Mouse (Mus musculus) thymus, adult 2 months (tissue): ENCODE measurements around the gene Car10. TPM values are rescaled to one million over a fixed set of nuclear protein-coding genes. Genes with fewer than 3 reads are reported as not detected.

Experiments used
- DNase-seq: peaks from one replicate; pipeline ENCODE4 v3.0.0; 2021
- H3K27ac ChIP-seq: fragments of 200-500 bp; 2 replicates; pipeline ENCODE4 v1.5.1; 2012; ENCODE audit warnings: low read length, control low read depth; ENCODE audit not compliant: control insufficient read depth, insufficient read depth
- H3K27me3 ChIP-seq: fragments of 200-500 bp; 2 replicates; pipeline ENCODE4 v1.6.1; 2012; ENCODE audit warnings: mild to moderate bottlenecking, low read length, moderate library complexity, mixed read lengths; ENCODE audit not compliant: control insufficient read depth, insufficient read depth
- H3K36me3 ChIP-seq: fragments of 200-500 bp; 2 replicates; pipeline ENCODE4 v1.6.1; 2012; ENCODE audit warnings: mild to moderate bottlenecking, low read length, moderate library complexity; ENCODE audit not compliant: control insufficient read depth, insufficient read depth
- H3K4me1 ChIP-seq: fragments of 200-500 bp; replicated peaks from 2 replicates; pipeline ENCODE4 v1.6.1; 2012; ENCODE audit warnings: low read length; ENCODE audit not compliant: control insufficient read depth, insufficient read depth
- H3K4me3 ChIP-seq: fragments of 200-500 bp; 2 replicates; pipeline ENCODE4 v1.5.1; 2012; ENCODE audit warnings: mild to moderate bottlenecking, low read length, control low read depth, moderate library complexity; ENCODE audit not compliant: control insufficient read depth, insufficient read depth
- CTCF ChIP-seq: fragments of 200-500 bp; IDR thresholded peaks from 2 replicates; pipeline ENCODE4 v1.5.1; 2012; ENCODE audit warnings: mild to moderate bottlenecking, control low read depth, low read length, moderate library complexity, borderline replicate concordance; ENCODE audit not compliant: control insufficient read depth, poor library complexity, insufficient read depth; ENCODE audit errors: extremely low read depth
- POLR2A ChIP-seq: fragments of 200-500 bp; IDR thresholded peaks from 2 replicates; pipeline ENCODE4 v1.6.1; 2012; ENCODE audit warnings: mild to moderate bottlenecking, low read length, control low read depth, moderate library complexity; ENCODE audit not compliant: control insufficient read depth, poor library complexity, insufficient read depth; ENCODE audit errors: extremely low read depth
- WGBS: fragments of 180-500 bp; shearing (Covaris S2); methylation state at CpG from one replicate; pipeline ENCODE4 v1.1.7; 2018; 5-methylcytosine and 5-hydroxymethylcytosine counted together
- polyA plus RNA-seq: library from polyadenylated mRNA; depleted of rRNA; stranded (reverse); fragments of >200 nt; gene quantifications from 2 replicates; pipeline ENCODE4 v1.2.3, GENCODE M21; 2012

Car10 gene
- polyA plus RNA-seq, 1 experiment = 0.03 TPM

DNA sequence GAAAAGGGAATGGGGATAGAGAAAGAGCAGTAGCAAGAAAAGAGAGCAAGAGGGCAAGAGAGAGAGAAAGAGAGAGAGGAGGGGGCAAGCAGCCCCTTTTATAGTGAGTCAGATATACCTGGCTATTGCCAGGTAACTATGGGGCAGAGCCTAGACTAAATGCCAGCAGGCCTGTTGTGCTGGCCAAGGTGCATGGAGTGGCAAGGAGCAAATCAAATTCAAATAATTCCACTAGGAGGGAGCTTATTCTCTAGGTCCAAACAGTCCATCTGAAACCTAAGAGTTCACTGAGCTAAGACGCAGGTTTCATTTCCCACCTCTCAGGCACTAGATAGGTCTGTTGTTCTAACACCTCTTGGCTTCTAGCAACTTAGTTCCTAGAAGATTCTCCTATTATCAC lies 544.5 kb downstream of the Car10 start:
- DNase-seq = no peak
- no peaks in the 10 kb centered on the region for H3K4me1 ChIP-seq
- H3K36me3 ChIP-seq = no peaks in the 10 kb centered on the region
- H3K27ac ChIP-seq = no peak overlapping the region
- no peaks in the 10 kb centered on the region for H3K27me3 ChIP-seq
- no peak overlapping the region for H3K4me3 ChIP-seq
- TF ChIP-seq CTCF (no peak), POLR2A (no peak)
- 95% methylated on average over 1 of the region's 1 CpGs for WGBS

DNA sequence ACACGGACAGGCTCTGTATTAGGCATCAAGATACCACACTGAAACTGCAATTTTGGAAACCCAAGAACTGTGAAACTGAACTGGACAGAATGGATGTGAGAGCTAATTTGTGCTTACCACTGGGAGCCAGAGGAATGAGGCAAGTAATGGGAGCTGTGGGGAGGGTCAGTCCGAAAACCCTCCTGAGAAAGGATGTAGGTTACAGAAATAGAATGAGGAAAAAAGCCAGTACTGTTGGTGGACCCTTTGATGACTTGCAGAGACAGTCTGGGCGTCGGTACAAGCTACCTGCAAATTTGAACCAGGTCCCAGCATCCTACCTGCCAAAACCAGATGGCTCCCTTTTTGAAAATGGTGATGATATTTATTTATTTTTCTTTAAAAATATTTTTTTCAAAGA lies 545.2 kb downstream of the Car10 start:
- 88% methylated on average over 4 of the region's 4 CpGs for WGBS
- H3K27ac ChIP-seq = no peak overlapping the region
- TF ChIP-seq CTCF = no peak
- no peak for TF ChIP-seq POLR2A
- no peaks in the 10 kb centered on the region for H3K36me3 ChIP-seq
- H3K4me3 ChIP-seq = no peak overlapping the region
- H3K27me3 ChIP-seq = no peaks in the 10 kb centered on the region
- no peaks in the 10 kb centered on the region for H3K4me1 ChIP-seq
- DNase-seq = no peak

DNA sequence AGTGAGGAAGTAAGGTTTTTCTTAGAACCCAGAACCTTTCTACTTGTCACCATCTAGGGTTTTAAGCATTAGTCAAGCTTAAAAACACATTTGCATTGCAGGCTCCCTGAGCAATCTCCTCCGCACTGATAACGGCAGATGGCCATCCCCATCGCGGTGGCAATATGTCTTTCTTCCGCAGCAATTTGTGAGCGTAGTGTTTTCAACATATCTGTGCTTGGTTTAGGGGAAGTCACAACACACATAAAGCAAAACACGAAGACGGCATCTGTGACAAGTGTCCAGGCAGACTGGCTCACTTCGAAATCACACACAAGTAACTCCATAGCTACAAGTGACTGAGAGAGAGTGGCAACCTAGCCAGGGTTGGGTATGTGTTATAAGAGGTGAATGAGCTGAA lies 545.6 kb downstream of the Car10 start:
- DNase-seq = no peak
- H3K4me3 ChIP-seq = no peak overlapping the region
- no peak for TF ChIP-seq POLR2A
- no peak for TF ChIP-seq CTCF
- H3K36me3 ChIP-seq = no peaks in the 10 kb centered on the region
- H3K4me1 ChIP-seq = no peaks in the 10 kb centered on the region
- H3K27me3 ChIP-seq = no peaks in the 10 kb centered on the region
- 95% methylated on average over 9 of the region's 9 CpGs for WGBS
- H3K27ac ChIP-seq = no peak overlapping the region

DNA sequence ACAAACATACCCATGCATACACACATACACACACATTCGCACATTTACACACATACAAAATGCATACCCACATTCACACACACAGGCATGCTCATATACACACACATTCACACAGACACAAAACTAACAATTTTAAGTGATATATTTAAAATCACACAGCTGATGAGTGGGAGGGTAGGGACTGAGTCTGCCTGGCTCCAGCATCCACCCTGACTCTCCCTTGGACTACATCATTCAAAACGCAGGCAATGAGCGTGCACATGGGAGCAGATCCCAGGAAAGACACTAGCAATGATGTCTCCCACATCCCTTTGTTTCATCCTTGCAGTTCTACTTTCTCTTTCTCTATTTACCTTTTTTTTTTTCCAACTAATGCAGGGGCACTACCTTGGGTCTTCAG lies 548.4 kb downstream of the Car10 start:
- Histone ChIP-seq H3K27ac (no peak overlapping the region), H3K4me3 (no peak overlapping the region), H3K27me3 (no peaks in the 10 kb centered on the region), H3K4me1 (no peaks in the 10 kb centered on the region), H3K36me3 (no peaks in the 10 kb centered on the region)
- no peak for TF ChIP-seq CTCF
- TF ChIP-seq POLR2A = no peak
- 94% methylated on average over 3 of the region's 3 CpGs for WGBS
- no peak for DNase-seq
